Mouse (Mus musculus) intestine, embryonic 16.5 days (tissue): ENCODE measurements around the gene Gpr87. TPM values are rescaled to one million over a fixed set of nuclear protein-coding genes. Genes with fewer than 3 reads are reported as not detected.

Experiments used
- ATAC-seq: fragments of 200-750 bp; cut with Nextera tagmentation; 2 replicates; pipeline ENCODE4 v1.8.0; 2017; ENCODE audit warnings: moderate TSS enrichment, moderate library complexity
- H3K27ac ChIP-seq: fragments of 300-500 bp; sonication (generic); 2 replicates; pipeline ENCODE4 v1.5.1; 2014; ENCODE audit warnings: mild to moderate bottlenecking, low read length
- H3K27me3 ChIP-seq: fragments of 300-500 bp; sonication (generic); replicated peaks from 2 replicates; pipeline ENCODE4 v1.6.1; 2014; ENCODE audit warnings: low read length, control low read depth, mixed read lengths; ENCODE audit not compliant: control insufficient read depth, insufficient read depth
- H3K36me3 ChIP-seq: fragments of 300-500 bp; sonication (generic); 2 replicates; pipeline ENCODE4 v1.6.1; 2014; ENCODE audit warnings: low read length, control low read depth; ENCODE audit not compliant: control insufficient read depth, insufficient read depth
- H3K4me1 ChIP-seq: fragments of 300-500 bp; sonication (generic); 2 replicates; pipeline ENCODE4 v1.6.1; 2014; ENCODE audit warnings: low read length, control low read depth, mixed read lengths; ENCODE audit not compliant: control insufficient read depth, insufficient read depth
- H3K4me2 ChIP-seq: fragments of 300-500 bp; sonication (generic); 2 replicates; pipeline ENCODE4 v1.6.1; 2014; ENCODE audit warnings: low read depth, low read length, control low read depth
- H3K4me3 ChIP-seq: fragments of 300-500 bp; sonication (generic); 2 replicates; pipeline ENCODE4 v1.5.1; 2014; ENCODE audit warnings: mild to moderate bottlenecking, low read length
- H3K9ac ChIP-seq: fragments of 300-500 bp; sonication (generic); 2 replicates; pipeline ENCODE4 v1.6.1; 2014; ENCODE audit warnings: low read depth, low read length
- H3K9me3 ChIP-seq: fragments of 300-500 bp; sonication (generic); 2 replicates; pipeline ENCODE4 v1.6.1; 2016; ENCODE audit warnings: low read length, control low read depth; ENCODE audit not compliant: control insufficient read depth
- WGBS: fragments of 180-500 bp; shearing (Covaris S2); extraction: QIAGEN DNeasy Blood & Tissue Kit; methylation state at CpG from one replicate; pipeline ENCODE4 v1.1.7; 2014; 5-methylcytosine and 5-hydroxymethylcytosine counted together
- polyA plus RNA-seq: library from polyadenylated mRNA; unstranded; fragments of >200 nt; fragmentation: Nextera tagmentation; extraction: Ambion mirVana; gene quantifications from 2 replicates; pipeline ENCODE4 v1.2.1, GENCODE M21; 2015

The Gpr87 gene
- polyA plus RNA-seq, 1 experiment from 2014 or later = not detected

- Histone ChIP-seq H3K36me3 (no peaks in the 10 kb centered on the region), H3K4me2 (no peak overlapping the region), H3K9ac (no peak overlapping the region), H3K4me3 (no peak overlapping the region), H3K27me3 (no peaks in the 10 kb centered on the region), H3K4me1 (peaks cover 6% of the 10 kb centered on the region), H3K27ac (no peak overlapping the region), H3K9me3 (no peaks in the 10 kb centered on the region)
- no peak for ATAC-seq
- WGBS = 69% methylated on average over 5 of the region's 5 CpGs
Observed at GRCm38 (mm10) chr3:59135911-59136653, 58.8 kb downstream of the Gpr87 start.

- 75% methylated on average over 5 of the region's 5 CpGs for WGBS
- Histone ChIP-seq H3K27me3 (no peaks in the 10 kb centered on the region), H3K4me2 (no peak overlapping the region), H3K9me3 (no peaks in the 10 kb centered on the region), H3K27ac (no peak overlapping the region), H3K9ac (no peak overlapping the region), H3K4me1 (peaks cover 10% of the 10 kb centered on the region), H3K36me3 (no peaks in the 10 kb centered on the region), H3K4me3 (no peak overlapping the region)
- ATAC-seq = no peak
Observed at GRCm38 (mm10) chr3:59133189-59133588, 61.7 kb downstream of the Gpr87 start.

DNA sequence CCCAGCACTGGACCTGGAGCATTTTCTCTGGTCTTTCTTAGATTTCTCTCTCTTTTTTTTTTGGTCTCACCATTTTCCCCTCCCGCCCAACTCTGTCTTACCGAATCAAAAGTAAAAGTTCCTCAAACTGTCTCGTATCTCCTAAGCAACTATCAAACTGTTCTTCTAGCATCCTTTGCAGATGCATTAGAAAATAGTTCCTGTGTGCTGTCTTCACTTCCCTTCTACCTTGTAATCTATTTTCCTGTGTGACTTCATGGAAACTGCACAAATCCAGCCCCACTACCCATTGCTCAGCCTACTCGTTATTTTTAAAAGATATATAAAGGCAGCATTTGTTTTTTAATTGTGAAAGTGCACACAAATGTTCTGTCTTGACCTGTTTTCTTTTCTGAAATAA is 62.9 kb downstream of the Gpr87 start:
- no peaks in the 10 kb centered on the region for H3K9me3 ChIP-seq
- H3K4me1 ChIP-seq = peaks cover 10% of the 10 kb centered on the region
- no peak overlapping the region for H3K27ac ChIP-seq
- H3K27me3 ChIP-seq = no peaks in the 10 kb centered on the region
- H3K9ac ChIP-seq = no peak overlapping the region
- no peak for ATAC-seq
- H3K4me3 ChIP-seq = no peak overlapping the region
- H3K36me3 ChIP-seq = no peaks in the 10 kb centered on the region
- no peak overlapping the region for H3K4me2 ChIP-seq
- WGBS = 87% methylated on average over 4 of the region's 4 CpGs

DNA sequence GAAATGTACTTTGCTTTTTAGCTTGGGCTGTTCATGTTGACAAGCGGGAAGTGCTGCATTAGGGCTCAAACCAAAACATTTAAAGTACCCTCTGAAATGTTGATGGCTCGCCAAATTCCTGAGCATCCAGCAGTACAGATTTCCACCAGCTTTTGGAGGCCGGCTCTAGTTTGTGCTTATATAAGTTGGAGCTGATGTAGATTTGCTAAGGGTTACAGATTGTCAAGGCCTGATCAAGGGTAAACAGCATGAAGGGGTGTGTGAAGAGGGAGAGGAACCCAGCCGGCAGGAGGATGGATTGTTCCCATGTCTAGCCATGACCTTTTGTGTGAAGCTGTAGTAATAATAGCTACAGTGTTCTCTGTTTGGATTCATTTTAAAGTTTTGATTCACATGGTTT is 63.8 kb downstream of the Gpr87 start:
- peak; percentile 86 for ATAC-seq
- H3K27ac ChIP-seq = no peak overlapping the region; the same call in none of the 2 replicates
- H3K4me2 ChIP-seq = peak overlapping the region; percentile 13; the same call in 1 of the 2 replicates
- no peaks in the 10 kb centered on the region for H3K9me3 ChIP-seq
- H3K27me3 ChIP-seq = no peaks in the 10 kb centered on the region
- H3K4me1 ChIP-seq = peaks cover 9% of the 10 kb centered on the region
- H3K9ac ChIP-seq = no peak overlapping the region
- H3K36me3 ChIP-seq = no peaks in the 10 kb centered on the region
- 43% methylated on average over 4 of the region's 4 CpGs for WGBS
- peak overlapping the region; percentile 21; the same call in 1 of the 2 replicates for H3K4me3 ChIP-seq

- WGBS = 45% methylated on average over 8 of the region's 8 CpGs
- no peaks in the 10 kb centered on the region for H3K36me3 ChIP-seq
- peak overlapping the region; percentile 13 for H3K4me2 ChIP-seq
- no peaks in the 10 kb centered on the region for H3K27me3 ChIP-seq
- H3K27ac ChIP-seq = peak overlapping the region; percentile 57; the same call in 1 of the 2 replicates
- peaks cover 7% of the 10 kb centered on the region; the same call in 1 of the 2 replicates for H3K4me1 ChIP-seq
- H3K4me3 ChIP-seq = peak overlapping the region; percentile 28
- ATAC-seq = peak; percentile 74
- no peak overlapping the region for H3K9ac ChIP-seq
- no peaks in the 10 kb centered on the region for H3K9me3 ChIP-seq
Observed at GRCm38 (mm10) chr3:59130431-59130830, 64.5 kb downstream of the Gpr87 start.

DNA sequence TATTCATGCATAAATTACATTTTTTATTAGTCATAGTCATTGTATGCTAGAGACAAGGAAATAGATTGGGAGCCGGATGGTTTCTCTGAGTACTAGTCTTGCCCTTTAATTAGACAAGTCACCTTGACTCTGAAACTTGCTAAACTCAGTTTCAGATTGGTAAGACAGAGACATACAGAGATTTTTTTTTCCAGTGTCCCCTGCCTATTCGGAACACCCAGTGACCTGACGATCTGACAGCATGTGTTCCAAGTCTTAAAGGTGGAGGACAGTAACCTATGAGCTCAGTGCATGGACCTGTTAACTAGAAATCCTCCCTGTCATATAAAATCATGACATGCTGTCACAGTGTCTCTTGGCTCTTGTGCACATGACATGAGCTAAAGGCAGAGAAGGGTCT is 65.4 kb downstream of the Gpr87 start:
- Histone ChIP-seq H3K9me3 (no peaks in the 10 kb centered on the region), H3K4me2 (peak overlapping the region; percentile 23), H3K4me3 (0 out of 2 replicates have a peak overlapping the region, but pooled peaks have one; percentile 1), H3K36me3 (no peaks in the 10 kb centered on the region), H3K9ac (no peak overlapping the region), H3K27me3 (no peaks in the 10 kb centered on the region), H3K27ac (no peak overlapping the region), H3K4me1 (peaks cover 7% of the 10 kb centered on the region; the same call in 1 of the 2 replicates)
- ATAC-seq = no peak
- 76% methylated on average over 3 of the region's 3 CpGs for WGBS

Other genes starting within 250 kb of the Gpr87 start
- gene Med12l, start 189.3 kb downstream of the Gpr87 start, polyA plus RNA-seq = 0.65 and 0.69 TPM in 2 replicates
- gene Gpr171, start 93.3 kb downstream of the Gpr87 start, polyA plus RNA-seq = 0.91 and 1.2 TPM in 2 replicates
- gene P2ry14, start 41.5 kb downstream of the Gpr87 start, polyA plus RNA-seq = 10.4 and 12.1 TPM in 2 replicates
- 1.3 and 1.6 TPM in 2 replicates for gene P2ry13, start 15.8 kb upstream of the Gpr87 start, polyA plus RNA-seq
- gene P2ry12, start 67.8 kb upstream of the Gpr87 start, polyA plus RNA-seq = 1.7 and 2.2 TPM in 2 replicates
- 4.9 and 5.3 TPM in 2 replicates for gene Igsf10, start 149.3 kb upstream of the Gpr87 start, polyA plus RNA-seq